Mouse (Mus musculus) spleen, adult 2 months (tissue): ENCODE results near the gene Stk38.

Experiments
- CTCF ChIP-seq: fragments of 200-500 bp; IDR thresholded peaks from 2 replicates; pipeline ENCODE4 v1.5.1; 2011; ENCODE audit warnings: mild to moderate bottlenecking, inconsistent platforms; ENCODE audit not compliant: insufficient read depth, insufficient read length, insufficient replicate concordance; ENCODE audit errors: extremely low read depth
- POLR2A ChIP-seq: fragments of 200-500 bp; IDR thresholded peaks from 2 replicates; pipeline ENCODE4 v1.6.1; 2011; ENCODE audit warnings: low read depth, low read length, inconsistent platforms

GRCm38 (mm10) chr17:28940776-28941555 lies 66.8 kb downstream of the Stk38 start:
- TF ChIP-seq POLR2A (no peak), CTCF (no peak)
